Mouse (Mus musculus) inflammation-experienced regulatory T-cells, adult 6 months (primary cell): ENCODE results near the gene Cdc14b. TPM values are rescaled to one million over a fixed set of nuclear protein-coding genes. Genes with fewer than 3 reads are reported as not detected.

ENCODE experiments used
- ATAC-seq: one replicate; pipeline ENCODE4 v1.8.0; 2017
- polyA plus RNA-seq, 3 experiments: library from polyadenylated mRNA; unstranded; fragments of 100-300 nt; shearing (Covaris generic); gene quantifications; one replicate each; pipeline ENCODE4 v1.2.1; 2017

The Cdc14b gene
- polyA plus RNA-seq, 3 experiments from 2014 or later, result 6.5 to 14.2 (median 9.1) TPM

DNA sequence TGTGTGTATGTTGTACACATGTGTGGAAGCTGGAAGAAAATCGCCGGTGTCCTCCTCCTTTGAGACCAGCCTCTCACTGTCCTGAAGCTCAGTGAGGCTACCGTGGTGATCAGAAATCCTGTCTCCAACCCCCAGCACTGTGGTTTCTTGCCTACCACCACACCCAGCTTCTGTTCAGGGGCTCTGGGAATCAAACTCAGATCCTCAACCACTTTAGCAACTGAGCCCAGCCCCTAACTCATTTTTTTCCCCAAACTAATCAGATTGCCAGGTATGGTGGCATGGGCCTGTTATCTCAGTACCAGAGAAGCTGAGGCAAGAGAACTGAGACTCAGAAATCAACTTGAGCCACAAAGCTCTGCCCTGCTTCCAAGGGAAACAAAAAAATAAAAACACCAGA, 39.3 kb downstream of the Cdc14b start:
- no peak for ATAC-seq

- ATAC-seq, result no peak
Measured at GRCm38 (mm10) chr13:64235062-64235715, 39.9 kb downstream of the Cdc14b start.

GRCm38 (mm10) chr13:64233139-64233538, 42.0 kb downstream of the Cdc14b start:
- ATAC-seq, result no peak

- ATAC-seq, result no peak
Measured at GRCm38 (mm10) chr13:64226725-64227124, 48.4 kb downstream of the Cdc14b start.

GRCm38 (mm10) chr13:64225738-64226137, 49.4 kb downstream of the Cdc14b start:
- ATAC-seq, result no peak

GRCm38 (mm10) chr13:64214891-64215290, 60.2 kb downstream of the Cdc14b start:
- ATAC-seq, result no peak

DNA sequence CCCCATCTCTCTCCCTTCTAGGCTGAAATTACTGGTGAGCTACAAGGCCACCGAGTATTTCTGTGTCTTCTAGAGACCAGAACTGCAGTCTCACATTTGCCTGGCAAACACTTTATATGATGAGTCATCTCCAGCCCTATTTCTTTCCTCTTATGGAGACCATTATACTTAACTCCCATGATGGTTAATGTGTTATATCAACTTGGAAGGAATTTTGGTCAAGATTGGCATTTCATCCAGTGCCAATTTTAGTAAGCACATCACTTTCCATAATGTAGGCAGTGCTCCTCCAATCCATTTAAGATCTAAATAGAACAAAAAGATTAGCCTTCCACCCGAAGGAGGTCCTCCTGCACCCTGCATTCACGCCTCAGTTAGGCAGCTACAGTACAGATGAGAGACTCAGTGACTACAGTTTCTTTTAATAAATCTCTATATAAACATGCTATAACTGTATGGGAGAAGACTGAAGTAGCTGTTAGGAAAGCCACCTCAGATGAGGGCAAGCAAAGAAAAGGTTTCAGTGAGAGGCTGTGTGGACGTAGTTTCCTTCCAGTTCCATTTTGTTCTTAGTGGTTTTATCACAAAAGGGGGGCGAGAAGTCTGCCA, 63.0 kb downstream of the Cdc14b start:
- ATAC-seq, result no peak

DNA sequence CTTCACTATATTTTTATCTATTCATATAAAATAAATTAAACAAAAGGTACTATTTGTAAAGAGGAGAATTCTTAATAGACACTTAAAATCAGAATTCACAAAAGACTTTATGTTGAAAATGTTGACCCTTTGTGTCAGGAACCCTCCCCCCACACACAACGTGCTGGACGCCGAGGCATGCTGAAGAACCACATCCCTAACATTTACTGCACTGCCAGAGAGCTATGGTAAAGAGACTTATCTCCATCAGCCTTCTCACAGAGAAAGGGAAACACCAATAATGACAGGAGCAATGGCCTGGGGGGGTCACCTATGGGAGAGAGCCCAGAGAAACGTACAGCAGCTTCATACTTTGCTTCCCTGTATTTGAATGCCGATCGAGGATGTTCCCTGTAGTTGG, 66.9 kb downstream of the Cdc14b start:
- no peak for ATAC-seq

- no peak for ATAC-seq
Measured at GRCm38 (mm10) chr13:64205186-64205585, 69.9 kb downstream of the Cdc14b start.

- no peak for ATAC-seq
Measured at GRCm38 (mm10) chr13:64204726-64205125, 70.4 kb downstream of the Cdc14b start.

DNA sequence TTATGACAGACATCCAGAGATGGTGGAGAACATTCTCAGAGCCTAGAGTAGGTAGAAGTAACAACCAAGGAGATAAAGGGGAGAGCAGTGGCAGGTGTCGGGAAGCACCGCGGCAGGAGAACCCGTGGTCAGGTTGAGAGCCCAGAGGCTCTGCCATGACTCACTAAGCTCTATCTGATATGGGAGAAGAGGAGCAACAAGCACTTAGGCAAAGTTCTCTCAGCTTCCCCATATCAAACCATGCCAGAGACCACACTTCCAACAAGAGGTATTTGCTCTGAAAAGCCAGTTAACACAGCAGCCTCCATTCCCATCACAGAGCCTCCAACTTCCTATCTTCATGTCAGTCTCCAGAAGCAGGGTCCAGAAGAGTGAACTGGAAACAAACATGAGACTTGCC, 74.2 kb downstream of the Cdc14b start:
- no peak for ATAC-seq

DNA sequence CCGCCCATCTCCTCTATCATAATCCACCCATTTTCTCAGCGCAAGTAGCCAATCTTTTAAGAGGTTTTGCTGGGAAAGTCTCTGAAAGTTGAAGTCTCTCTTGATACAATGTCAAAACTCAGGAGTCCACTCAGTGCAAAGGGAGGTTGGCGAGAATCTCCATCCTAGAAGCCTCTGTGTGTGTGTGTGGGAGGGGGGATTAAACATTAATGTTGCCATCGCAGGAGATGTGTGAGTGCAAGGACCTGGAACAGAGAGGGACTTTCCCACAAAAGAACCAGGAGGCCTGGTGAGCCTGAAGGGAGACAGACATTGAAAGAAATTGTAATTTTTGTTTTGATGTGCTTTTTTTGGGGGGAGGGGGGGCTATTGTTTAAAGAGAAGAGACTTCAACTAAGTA, 76.8 kb downstream of the Cdc14b start:
- ATAC-seq, result no peak

DNA sequence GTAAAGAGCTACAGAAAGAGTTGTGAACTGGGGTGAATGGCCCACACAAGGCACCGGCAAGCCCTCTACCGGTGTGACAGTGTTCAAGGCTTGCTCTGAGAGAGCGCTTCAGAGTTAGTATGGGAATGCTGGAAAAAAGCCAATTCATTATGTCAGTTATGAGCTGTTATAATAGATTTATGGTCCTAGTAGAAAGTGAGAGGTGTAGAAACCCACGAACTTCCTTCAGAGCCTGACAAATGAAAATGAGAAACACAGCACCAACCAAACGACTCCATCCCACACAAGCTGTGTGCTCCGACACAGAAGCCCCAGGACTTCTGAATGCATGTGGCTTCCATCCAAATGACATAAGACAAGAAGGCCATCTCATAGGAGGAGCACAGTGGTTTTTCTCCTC, 77.2 kb downstream of the Cdc14b start:
- ATAC-seq, result no peak

- no peak for ATAC-seq
Measured at GRCm38 (mm10) chr13:64187065-64187464, 88.0 kb downstream of the Cdc14b start.

GRCm38 (mm10) chr13:64186516-64186915, 88.6 kb downstream of the Cdc14b start:
- no peak for ATAC-seq

DNA sequence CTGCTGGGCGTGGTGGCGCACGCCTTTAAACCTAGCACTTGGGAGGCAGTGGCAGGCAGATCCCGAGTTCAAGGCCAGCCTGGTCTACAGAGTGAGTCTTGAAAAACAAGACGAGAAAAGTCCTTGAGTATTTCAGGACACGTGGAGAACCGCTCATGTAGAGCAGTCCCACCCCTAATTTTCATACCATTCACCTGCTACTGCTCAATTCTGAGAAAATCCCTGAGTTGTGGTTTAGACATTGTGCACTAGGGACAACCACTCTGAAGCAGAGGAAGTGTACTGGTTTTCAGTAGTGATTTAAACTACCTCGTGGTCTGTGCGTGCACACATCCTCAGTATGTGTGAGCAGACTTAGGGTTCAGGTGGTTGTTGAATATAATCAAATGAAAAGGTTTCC, 89.5 kb downstream of the Cdc14b start:
- no peak for ATAC-seq

DNA sequence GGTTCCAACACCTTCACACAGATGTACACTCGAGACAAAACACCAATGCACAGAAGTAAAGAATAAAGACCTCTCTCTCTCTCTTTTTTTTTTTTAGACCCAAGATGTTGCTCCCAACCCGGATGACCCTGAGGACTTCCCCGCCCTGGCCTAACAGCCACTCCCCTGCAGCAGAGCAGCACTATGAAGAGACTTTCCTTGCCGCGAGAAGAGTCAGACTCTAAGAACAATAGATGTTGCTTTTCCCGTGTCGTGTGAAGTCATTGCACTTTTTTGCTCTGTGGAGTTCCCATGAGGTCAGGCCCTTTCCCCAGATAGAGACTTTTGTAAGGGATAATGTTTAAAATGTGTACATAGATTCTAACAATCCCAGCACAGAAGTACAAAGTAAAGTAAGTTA, 89.9 kb downstream of the Cdc14b start:
- no peak for ATAC-seq

GRCm38 (mm10) chr13:64184361-64184760, 90.7 kb downstream of the Cdc14b start:
- no peak for ATAC-seq

GRCm38 (mm10) chr13:64183583-64183982, 91.5 kb downstream of the Cdc14b start:
- no peak for ATAC-seq

- ATAC-seq, result no peak
Measured at GRCm38 (mm10) chr13:64182091-64182490, 93.0 kb downstream of the Cdc14b start.

DNA sequence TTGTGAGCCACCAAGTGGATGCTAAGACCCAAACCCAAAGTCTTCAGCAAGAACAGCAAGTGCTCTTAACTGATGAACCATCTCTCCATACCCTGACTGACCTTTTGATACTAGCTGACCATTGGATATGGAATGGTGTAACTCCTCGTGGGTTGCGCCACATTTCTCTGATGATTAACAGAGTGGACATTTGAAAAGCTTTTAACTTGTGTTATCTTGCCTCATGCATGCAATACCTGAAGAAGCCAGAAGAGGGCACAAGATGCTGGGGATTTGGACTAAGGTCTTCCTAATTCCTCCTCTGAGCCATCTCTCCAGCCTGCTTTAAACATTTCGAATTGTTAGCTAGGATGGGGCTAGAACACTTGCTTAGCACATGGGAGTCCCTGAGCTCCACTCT, 94.2 kb downstream of the Cdc14b start:
- ATAC-seq, result peak; percentile 61

- ATAC-seq, result no peak
Measured at GRCm38 (mm10) chr13:64180300-64180699, 94.8 kb downstream of the Cdc14b start.

GRCm38 (mm10) chr13:64178746-64179652, 96.1 kb downstream of the Cdc14b start:
- no peak for ATAC-seq

DNA sequence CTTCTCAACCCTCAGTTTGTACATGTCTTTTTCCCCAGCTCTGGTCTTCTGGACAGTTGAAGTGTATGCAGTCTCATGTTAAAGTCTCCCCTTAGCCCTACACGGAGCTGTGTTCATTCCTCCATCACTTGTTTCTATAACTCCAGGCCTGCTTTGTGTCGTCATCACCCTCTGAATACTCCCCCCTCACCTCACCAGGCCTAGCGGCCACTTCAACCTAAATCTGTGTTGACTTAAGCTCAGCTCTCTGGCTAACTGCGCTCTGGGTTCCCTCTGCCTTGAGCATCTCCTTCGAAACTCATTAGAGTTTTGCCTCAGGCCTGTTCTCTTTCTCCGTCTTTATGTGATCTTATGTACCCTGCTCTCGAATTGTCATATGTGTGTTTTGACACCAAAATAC, 97.1 kb downstream of the Cdc14b start:
- ATAC-seq, result no peak
